Mouse (Mus musculus) midbrain, embryonic 12.5 days (tissue): ENCODE results near the gene Olfr52. TPM values are rescaled to one million over a fixed set of nuclear protein-coding genes. Genes with fewer than 3 reads are reported as not detected.
"Not testable (repeated sequence)": the region's sequence is repeated elsewhere in the genome, so short reads cannot be mapped to it uniquely, and the experiment has no call there.

Experiments used
- ATAC-seq: fragments of 200-750 bp; cut with Nextera tagmentation; 2 replicates; pipeline ENCODE4 v1.8.0; 2017; ENCODE audit warnings: low read depth, moderate TSS enrichment, moderate library complexity; ENCODE audit not compliant: low FRiP score
- H3K27ac ChIP-seq: fragments of 300-500 bp; sonication (generic); replicated peaks from 2 replicates; pipeline ENCODE4 v1.5.1; 2016; ENCODE audit warnings: mild to moderate bottlenecking
- H3K27me3 ChIP-seq: fragments of 300-500 bp; sonication (generic); 2 replicates; pipeline ENCODE4 v1.6.1; 2016; ENCODE audit warnings: mild to moderate bottlenecking
- H3K36me3 ChIP-seq: fragments of 300-500 bp; sonication (generic); 2 replicates; pipeline ENCODE4 v1.6.1; 2016
- H3K4me1 ChIP-seq: fragments of 300-500 bp; sonication (generic); 2 replicates; pipeline ENCODE4 v1.6.1; 2016
- H3K4me2 ChIP-seq: fragments of 300-500 bp; sonication (generic); replicated peaks from 2 replicates; pipeline ENCODE4 v1.6.1; 2016; ENCODE audit warnings: mild to moderate bottlenecking, moderate library complexity
- H3K4me3 ChIP-seq: fragments of 300-500 bp; sonication (generic); 2 replicates; pipeline ENCODE4 v1.5.1; 2016; ENCODE audit warnings: mild to moderate bottlenecking
- H3K9ac ChIP-seq: fragments of 300-500 bp; sonication (generic); replicated peaks from 2 replicates; pipeline ENCODE4 v1.6.1; 2016; ENCODE audit warnings: mild to moderate bottlenecking, moderate library complexity
- H3K9me3 ChIP-seq: fragments of 300-500 bp; sonication (generic); 2 replicates; pipeline ENCODE4 v1.6.1; 2016; ENCODE audit warnings: mild to moderate bottlenecking
- WGBS: fragments of 180-500 bp; shearing (Covaris S2); methylation state at CpG from one replicate; pipeline ENCODE4 v1.1.7; 2016; 5-methylcytosine and 5-hydroxymethylcytosine counted together
- polyA plus RNA-seq: library from polyadenylated mRNA; unstranded; fragments of >200 nt; fragmentation: Nextera tagmentation; extraction: Ambion mirVana; gene quantifications from 2 replicates; pipeline ENCODE4 v1.2.1, GENCODE M21; 2016

Gene Olfr52
- polyA plus RNA-seq: not detected in 2 replicates

GRCm38 (mm10) chr2:86185583-86185982 lies at the start of gene Olfr52:
Gene Olfr52, minus strand, starts transcription at chr2:86185683.
- Histone ChIP-seq H3K27me3 (no peaks in the 10 kb centered on the region), H3K4me1 (no peaks in the 10 kb centered on the region), H3K9ac (no peak within 1 kb of the TSS), H3K36me3 (no peaks in the 10 kb centered on the region), H3K27ac (no peak within 1 kb of the TSS), H3K9me3 (no peaks in the 10 kb centered on the region), H3K4me3 (no peak within 1 kb of the TSS), H3K4me2 (no peak within 1 kb of the TSS)
- no peak for ATAC-seq

GRCm38 (mm10) chr2:86231301-86231700 lies 45.8 kb upstream of the Olfr52 start, which contains the start of gene Olfr1047:
Gene Olfr1047, minus strand, starts transcription at chr2:86231401.
- no peak within 1 kb of the TSS for H3K4me3 ChIP-seq
- H3K27me3 ChIP-seq: no peaks in the 10 kb centered on the region
- H3K4me2 ChIP-seq: no peak within 1 kb of the TSS
- no peak for ATAC-seq
- H3K36me3 ChIP-seq: no peaks in the 10 kb centered on the region
- no peaks in the 10 kb centered on the region for H3K4me1 ChIP-seq
- 90% methylated on average over 1 of the region's 1 CpGs for WGBS
- no peak within 1 kb of the TSS for H3K9ac ChIP-seq
- no peak within 1 kb of the TSS for H3K27ac ChIP-seq
- no peaks in the 10 kb centered on the region for H3K9me3 ChIP-seq

- no peak within 1 kb of the TSS for H3K4me2 ChIP-seq
- H3K36me3 ChIP-seq: no peaks in the 10 kb centered on the region
- H3K27me3 ChIP-seq: no peaks in the 10 kb centered on the region
- H3K4me1 ChIP-seq: no peaks in the 10 kb centered on the region
- no peak within 1 kb of the TSS for H3K4me3 ChIP-seq
- no peak for ATAC-seq
- no peak within 1 kb of the TSS for H3K9ac ChIP-seq
- 85% methylated on average over 2 of the region's 2 CpGs for WGBS
- H3K9me3 ChIP-seq: no peaks in the 10 kb centered on the region
- no peak within 1 kb of the TSS for H3K27ac ChIP-seq
Measured at GRCm38 (mm10) chr2:86219214-86219613, 33.7 kb upstream of the Olfr52 start, which contains the start of gene Olfr1046. Gene Olfr1046, minus strand, starts transcription at chr2:86219314.

GRCm38 (mm10) chr2:86202909-86203308 lies 17.4 kb upstream of the Olfr52 start, which contains the start of gene Olfr1045:
Gene Olfr1045, minus strand, starts transcription at chr2:86203009.
- H3K27me3 ChIP-seq: no peaks in the 10 kb centered on the region
- ATAC-seq: no peak
- H3K4me3 ChIP-seq: no peak within 1 kb of the TSS
- H3K9me3 ChIP-seq: no peaks in the 10 kb centered on the region
- H3K4me2 ChIP-seq: no peak within 1 kb of the TSS
- no peaks in the 10 kb centered on the region for H3K4me1 ChIP-seq
- no peak within 1 kb of the TSS for H3K27ac ChIP-seq
- H3K36me3 ChIP-seq: no peaks in the 10 kb centered on the region
- H3K9ac ChIP-seq: no peak within 1 kb of the TSS

- Histone ChIP-seq H3K4me2 (no peak overlapping the region), H3K27ac (no peak overlapping the region), H3K4me3 (no peak overlapping the region), H3K36me3 (no peaks in the 10 kb centered on the region), H3K9me3 (no peaks in the 10 kb centered on the region), H3K27me3 (no peaks in the 10 kb centered on the region), H3K4me1 (no peaks in the 10 kb centered on the region), H3K9ac (no peak overlapping the region)
- 74% methylated on average over 1 of the region's 1 CpGs for WGBS
- no peak for ATAC-seq
Measured at GRCm38 (mm10) chr2:86195863-86196262, 10.4 kb upstream of the Olfr52 start.

- no peak overlapping the region for H3K27ac ChIP-seq
- no peaks in the 10 kb centered on the region for H3K36me3 ChIP-seq
- no peak for ATAC-seq
- WGBS: 73% methylated on average over 3 of the region's 3 CpGs
- H3K9ac ChIP-seq: no peak overlapping the region
- H3K27me3 ChIP-seq: no peaks in the 10 kb centered on the region
- no peak overlapping the region for H3K4me2 ChIP-seq
- no peaks in the 10 kb centered on the region for H3K4me1 ChIP-seq
- no peaks in the 10 kb centered on the region for H3K9me3 ChIP-seq
- H3K4me3 ChIP-seq: no peak overlapping the region
Measured at GRCm38 (mm10) chr2:86179950-86180349, 5.5 kb downstream of the Olfr52 start.

GRCm38 (mm10) chr2:86177720-86178119 lies 7.8 kb downstream of the Olfr52 start, which contains the start of gene Olfr1044:
Gene Olfr1044, minus strand, starts transcription at chr2:86177820.
- no peak within 1 kb of the TSS for H3K9ac ChIP-seq
- H3K9me3 ChIP-seq: no peaks in the 10 kb centered on the region
- no peak for ATAC-seq
- no peak within 1 kb of the TSS for H3K4me2 ChIP-seq
- H3K4me1 ChIP-seq: no peaks in the 10 kb centered on the region
- no peaks in the 10 kb centered on the region for H3K36me3 ChIP-seq
- no peak within 1 kb of the TSS for H3K27ac ChIP-seq
- H3K27me3 ChIP-seq: no peaks in the 10 kb centered on the region
- H3K4me3 ChIP-seq: no peak within 1 kb of the TSS

- not testable (repeated sequence) for ATAC-seq, H3K27me3 ChIP-seq, H3K4me1 ChIP-seq, H3K4me3 ChIP-seq, H3K4me2 ChIP-seq, H3K9me3 ChIP-seq, H3K36me3 ChIP-seq, H3K9ac ChIP-seq, H3K27ac ChIP-seq
- 81% methylated on average over 7 of the region's 7 CpGs for WGBS
Measured at GRCm38 (mm10) chr2:86175422-86175821, 10.1 kb downstream of the Olfr52 start.

GRCm38 (mm10) chr2:86167422-86167821 lies 18.1 kb downstream of the Olfr52 start, which contains the start of gene Olfr1043:
Gene Olfr1043, minus strand, starts transcription at chr2:86167522.
- 86% methylated on average over 2 of the region's 2 CpGs for WGBS

GRCm38 (mm10) chr2:86161738-86162137 lies 23.7 kb downstream of the Olfr52 start, which contains the start of gene Olfr1042:
Gene Olfr1042, minus strand, starts transcription at chr2:86161838.
- no peaks in the 10 kb centered on the region for H3K9me3 ChIP-seq
- no peak within 1 kb of the TSS for H3K4me2 ChIP-seq
- H3K4me3 ChIP-seq: no peak within 1 kb of the TSS
- no peak within 1 kb of the TSS for H3K27ac ChIP-seq
- H3K9ac ChIP-seq: no peak within 1 kb of the TSS
- no peaks in the 10 kb centered on the region for H3K27me3 ChIP-seq
- WGBS: 97% methylated on average over 2 of the region's 2 CpGs
- H3K36me3 ChIP-seq: no peaks in the 10 kb centered on the region
- ATAC-seq: no peak
- H3K4me1 ChIP-seq: no peaks in the 10 kb centered on the region

More at GRCm38 (mm10) chr2:86167422-86167821, 18.1 kb downstream of the Olfr52 start, which contains the start of gene Olfr1043:
- Histone ChIP-seq H3K4me1 (no peaks in the 10 kb centered on the region), H3K9ac (no peak within 1 kb of the TSS), H3K4me3 (no peak within 1 kb of the TSS), H3K9me3 (no peaks in the 10 kb centered on the region), H3K27me3 (no peaks in the 10 kb centered on the region), H3K36me3 (no peaks in the 10 kb centered on the region), H3K27ac (no peak within 1 kb of the TSS), H3K4me2 (no peak within 1 kb of the TSS)
- no peak for ATAC-seq

GRCm38 (mm10) chr2:86146632-86147031 lies 38.9 kb downstream of the Olfr52 start, which contains the start of gene Olfr1040:
Gene Olfr1040, minus strand, starts transcription at chr2:86146732.
- no peak within 1 kb of the TSS for H3K4me2 ChIP-seq
- no peaks in the 10 kb centered on the region for H3K9me3 ChIP-seq
- ATAC-seq: no peak
- no peaks in the 10 kb centered on the region for H3K4me1 ChIP-seq
- no peaks in the 10 kb centered on the region for H3K36me3 ChIP-seq
- no peak within 1 kb of the TSS for H3K27ac ChIP-seq
- no peaks in the 10 kb centered on the region for H3K27me3 ChIP-seq
- 91% methylated on average over 1 of the region's 1 CpGs for WGBS
- H3K9ac ChIP-seq: no peak within 1 kb of the TSS
- H3K4me3 ChIP-seq: no peak within 1 kb of the TSS

GRCm38 (mm10) chr2:86135828-86136227 lies 49.7 kb downstream of the Olfr52 start, which contains the start of gene Olfr1039:
Gene Olfr1039, minus strand, starts transcription at chr2:86135928.
- H3K4me1 ChIP-seq: no peaks in the 10 kb centered on the region
- H3K27ac ChIP-seq: no peak within 1 kb of the TSS
- H3K27me3 ChIP-seq: no peaks in the 10 kb centered on the region
- H3K9me3 ChIP-seq: no peaks in the 10 kb centered on the region
- H3K4me3 ChIP-seq: no peak within 1 kb of the TSS
- ATAC-seq: no peak
- no peaks in the 10 kb centered on the region for H3K36me3 ChIP-seq
- no peak within 1 kb of the TSS for H3K4me2 ChIP-seq
- no peak within 1 kb of the TSS for H3K9ac ChIP-seq
- 96% methylated on average over 1 of the region's 1 CpGs for WGBS
